Mouse (Mus musculus): ENCODE measurements around the gene Scd4.

GRCm38 (mm10) chr19:44301176-44301575, 31.7 kb upstream of the Scd4 start:
- TF ChIP-seq POLR2A (IDR thresholded peaks at IDR 0.05; ENCODE audit: insufficient read depth, low read depth, low read length) (no peak), CTCF (IDR thresholded peaks at IDR 0.05; ENCODE audit: insufficient read depth, low read depth, low read length) (no peak)

Data from olfactory bulb, adult 2 months (tissue).